Mouse (Mus musculus): Measurements from ENCODE around the gene Ubald1.

DNA sequence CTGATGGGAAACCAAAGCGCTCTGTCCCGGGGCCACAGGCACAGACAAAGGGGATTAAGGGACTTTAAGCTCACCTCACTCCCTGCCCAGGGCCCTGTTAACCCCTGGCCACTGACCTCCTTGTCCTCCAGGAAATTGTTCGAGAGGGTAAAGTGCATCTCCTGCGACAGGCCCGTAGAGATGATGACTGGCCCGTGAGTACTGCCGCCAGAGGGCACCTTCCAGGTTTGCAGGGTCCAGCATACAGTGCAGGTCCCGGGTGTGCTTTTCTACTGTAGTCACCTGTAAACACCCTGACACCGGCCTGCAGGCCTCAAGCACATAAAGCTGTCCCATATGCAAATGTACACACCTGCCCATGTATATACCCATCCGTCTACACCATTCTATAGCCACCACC lies 18.7 kb downstream of the Ubald1 start:
- TF ChIP-seq POLR2A (IDR thresholded peaks at IDR 0.05; ENCODE audit: control insufficient read depth, extremely low read depth, insufficient read depth, low read length, poor library complexity) (no peak), CTCF (IDR thresholded peaks at IDR 0.05; ENCODE audit: borderline replicate concordance, control insufficient read depth, extremely low read depth, insufficient read depth, low read length, poor library complexity) (no peak)
